Comparison of ENCODE assay signal across 8 mouse cellular contexts in the genomic region with DNA sequence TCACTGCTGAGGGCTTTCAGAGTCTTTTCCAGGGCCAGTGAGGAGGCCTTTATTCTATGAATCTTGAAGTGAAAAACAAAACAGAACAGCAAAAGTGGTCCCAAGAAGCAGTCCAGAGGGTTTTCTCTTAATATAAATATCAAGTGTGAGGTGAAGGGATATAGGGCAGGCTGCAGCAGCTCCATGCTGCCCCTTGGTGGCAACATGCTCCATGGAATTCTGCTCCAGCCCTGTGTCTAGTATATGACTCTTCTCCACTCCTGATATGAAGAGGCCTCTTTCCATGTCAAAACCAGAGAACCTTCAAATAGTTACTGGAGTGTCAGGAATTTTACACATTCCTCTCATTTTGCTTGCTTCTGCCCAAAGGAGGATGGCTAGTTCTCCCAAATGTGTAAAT.
A peak's percentile ranks its signal among the peaks of the same experiment; 100 is the strongest.
DNase-seq lines count a peak whose midpoint lies in the region; ATAC-seq and TF ChIP-seq lines count a peak whose summit lies in the region.

No protein-coding gene starts in this region.

- no peak overlapping the region for H3K9ac ChIP-seq in limb, embryonic 11.5 days (ENCODE audit: low read length)
- no peak overlapping the region for H3K9ac ChIP-seq in lung, postnatal 0 days (replicated peaks; ENCODE audit: low read depth)

- no peak overlapping the region for H3K4me2 ChIP-seq in limb, embryonic 11.5 days (ENCODE audit: low read depth, severe bottlenecking)
- H3K4me2 ChIP-seq in lung, postnatal 0 days (replicated peaks; ENCODE audit: low read depth, low read length): no peak overlapping the region

- TF ChIP-seq CTCF in lung, postnatal 0 days (IDR thresholded peaks at IDR 0.05): peak; percentile 80

- H3K27ac ChIP-seq in limb, embryonic 11.5 days (replicated peaks; ENCODE audit: low read depth, low read length): no peak overlapping the region
- no peak overlapping the region for H3K27ac ChIP-seq in limb, embryonic 10.5 days
- H3K27ac ChIP-seq in lung, postnatal 0 days (ENCODE audit: low read length): no peak overlapping the region

- no peaks in the 10 kb centered on the region for H3K9me3 ChIP-seq in limb, embryonic 11.5 days (ENCODE audit: control insufficient read depth, low read length)
- no peaks in the 10 kb centered on the region for H3K9me3 ChIP-seq in limb, embryonic 10.5 days (replicated peaks)
- H3K9me3 ChIP-seq in lung, postnatal 0 days (ENCODE audit: low read length): no peaks in the 10 kb centered on the region

- TF ChIP-seq EP300 in lung, postnatal 0 days (IDR thresholded peaks at IDR 0.05): no peak

- DNase-seq in cerebellum, postnatal 25 days: peak; percentile 8 to 46
- no peak for DNase-seq in cerebellum, adult 9-11 months
- peak; percentile 16 for DNase-seq in limb, embryonic 11.5 days (ENCODE audit: low spot score)
- DNase-seq in limb, embryonic 10.5 days (ENCODE audit: low spot score): no peak
- DNase-seq in embryo, embryonic 10.5 days (ENCODE audit: low spot score): peak; percentile 55
- peak; percentile 59 for DNase-seq in lung, postnatal 0 days (ENCODE audit: low spot score)
- no peak for DNase-seq in gastrocnemius, postnatal 36 days
- no peak for DNase-seq in spleen, postnatal 36 days (ENCODE audit: low spot score in 2 of 2)

- H3K36me3 ChIP-seq in limb, embryonic 11.5 days (ENCODE audit: control insufficient read depth, insufficient read depth, low read length): no peaks in the 10 kb centered on the region
- no peaks in the 10 kb centered on the region for H3K36me3 ChIP-seq in limb, embryonic 10.5 days
- no peaks in the 10 kb centered on the region for H3K36me3 ChIP-seq in lung, postnatal 0 days (ENCODE audit: insufficient read depth, low read length)

- no peaks in the 10 kb centered on the region for H3K4me1 ChIP-seq in limb, embryonic 11.5 days (ENCODE audit: control insufficient read depth, insufficient read depth, low read length)
- peaks cover 9% of the 10 kb centered on the region for H3K4me1 ChIP-seq in limb, embryonic 10.5 days
- no peaks in the 10 kb centered on the region for H3K4me1 ChIP-seq in lung, postnatal 0 days (ENCODE audit: insufficient read depth, low read depth, low read length)

- no peaks in the 10 kb centered on the region for H3K27me3 ChIP-seq in limb, embryonic 11.5 days (ENCODE audit: control insufficient read depth, insufficient read depth, low read length)
- H3K27me3 ChIP-seq in limb, embryonic 10.5 days (ENCODE audit: low read depth, poor library complexity, severe bottlenecking): no peaks in the 10 kb centered on the region
- no peaks in the 10 kb centered on the region for H3K27me3 ChIP-seq in lung, postnatal 0 days (replicated peaks; ENCODE audit: insufficient read depth, low read length)

- no peak overlapping the region for H3K4me3 ChIP-seq in limb, embryonic 11.5 days (ENCODE audit: low read depth, low read length)
- no peak overlapping the region for H3K4me3 ChIP-seq in limb, embryonic 10.5 days
- H3K4me3 ChIP-seq in lung, postnatal 0 days (ENCODE audit: low read depth, low read length): no peak overlapping the region

- intact Hi-C loops in gastrocnemius, postnatal 36 days (cut with DNase I): no loop called here

- ATAC-seq in limb, embryonic 11.5 days (ENCODE audit: insufficient number of reproducible peaks, low FRiP score, low TSS enrichment, low read depth): no peak
- ATAC-seq in lung, postnatal 0 days: peak; percentile 49

Comparison
In these comparisons a context has a peak if more than half of its experiments do, and no peak if none do; other contexts are left out.
1. DNase-seq: peak in cerebellum, postnatal 25 days (2 of 2), limb, embryonic 11.5 days (single experiment), embryo, embryonic 10.5 days (single experiment) and lung, postnatal 0 days (single experiment); none in cerebellum, adult 9-11 months (single experiment), limb, embryonic 10.5 days (single experiment), gastrocnemius, postnatal 36 days (0 of 2) and spleen, postnatal 36 days (0 of 2).